Mouse (Mus musculus) frontal cortex, postnatal 14 days (tissue): ENCODE measurements around the gene Rnf2.
"Not testable (repeated sequence)": the region's sequence is repeated elsewhere in the genome, so short reads cannot be mapped to it uniquely, and the experiment has no call there.

Experiments
- DNase-seq, 2 experiments: peaks; one replicate each; pipeline ENCODE4 v3.0.0; 2022; ENCODE audit warnings: low spot score in 2 of 2

Gene Rnf2

GRCm38 (mm10) chr1:151484754-151485153, 16.0 kb downstream of the Rnf2 start:
- no peak for DNase-seq

- DNase-seq: no peak
Observed at GRCm38 (mm10) chr1:151483568-151483967, 17.2 kb downstream of the Rnf2 start.

GRCm38 (mm10) chr1:151482497-151482896, 18.3 kb downstream of the Rnf2 start:
- DNase-seq: no peak

GRCm38 (mm10) chr1:151472386-151472785, 28.4 kb downstream of the Rnf2 start:
- not testable (repeated sequence) for DNase-seq

- no peak for DNase-seq
Observed at GRCm38 (mm10) chr1:151471429-151471828, 29.3 kb downstream of the Rnf2 start.

GRCm38 (mm10) chr1:151466571-151466970, 34.2 kb downstream of the Rnf2 start:
- DNase-seq: no peak

- DNase-seq: no peak
Observed at GRCm38 (mm10) chr1:151464914-151465313, 35.8 kb downstream of the Rnf2 start.

- no peak for DNase-seq
Observed at GRCm38 (mm10) chr1:151461265-151461664, 39.5 kb downstream of the Rnf2 start.

- no peak for DNase-seq
Observed at GRCm38 (mm10) chr1:151457087-151457486, 43.7 kb downstream of the Rnf2 start.

GRCm38 (mm10) chr1:151451946-151452345, 48.8 kb downstream of the Rnf2 start:
- no peak for DNase-seq

GRCm38 (mm10) chr1:151450851-151451250, 49.9 kb downstream of the Rnf2 start:
- no peak for DNase-seq

- DNase-seq: no peak
Observed at GRCm38 (mm10) chr1:151449866-151450265, 50.9 kb downstream of the Rnf2 start.

- no peak for DNase-seq
Observed at GRCm38 (mm10) chr1:151435431-151435830, 65.3 kb downstream of the Rnf2 start.

- DNase-seq: no peak
Observed at GRCm38 (mm10) chr1:151429316-151429715, 71.4 kb downstream of the Rnf2 start.

GRCm38 (mm10) chr1:151428263-151429221, 72.2 kb downstream of the Rnf2 start, which contains the start of the genes Swt1 and Trmt1l:
Gene Swt1 (minus strand): TSS chr1:151428455.
Gene Trmt1l (plus strand): TSS chr1:151428542.
- peak; percentile 96 to 98 for DNase-seq

- DNase-seq: no peak
Observed at GRCm38 (mm10) chr1:151427888-151428262, 72.9 kb downstream of the Rnf2 start.

- DNase-seq: no peak
Observed at GRCm38 (mm10) chr1:151426947-151427600, 73.7 kb downstream of the Rnf2 start.

- DNase-seq: no peak
Observed at GRCm38 (mm10) chr1:151422178-151422577, 78.6 kb downstream of the Rnf2 start.

GRCm38 (mm10) chr1:151409827-151410226, 90.9 kb downstream of the Rnf2 start:
- no peak for DNase-seq
